In genomic region chr1:79640151-79640550, GRCm38 (mm10) we compare ENCODE assay signal across 8 mouse cellular contexts. TPM values are rescaled to one million over a fixed set of nuclear protein-coding genes. Genes with fewer than 3 reads are reported as not detected.
DNase-seq lines count a peak whose midpoint lies in the region.

No protein-coding gene starts in this region.

- peak; percentile 68 for DNase-seq in urinary bladder, postnatal 14 days (ENCODE audit: low spot score)
- no peak for DNase-seq in urinary bladder, adult 2 months (ENCODE audit: low spot score)
- DNase-seq in cerebellum, postnatal 4 days (ENCODE audit: low spot score in 2 of 2): peak; percentile 51 to 71
- peak; percentile 33 for DNase-seq in gastrocnemius, postnatal 14 days
- peak; percentile 67 for DNase-seq in layer of hippocampus, adult 11-12 months (ENCODE audit: low spot score)
- DNase-seq in lung, postnatal 4 days: peak; percentile 52 to 59
- DNase-seq in right cerebral cortex, postnatal 25 days: peak; percentile 63
- DNase-seq in thymus, postnatal 14 days: no peak

- intact Hi-C loops in gastrocnemius, postnatal 14 days (cut with DNase I; ENCODE audit: low total_unique reads): no loop called here

RNA-seq across cellular contexts. Expression of gene Ap1s3, which starts 31.6 kb away (rescaled TPM):
- polyA plus RNA-seq in urinary bladder, adult 2 months (2012; rRNA removed): 9.7 and 13.3 TPM in 2 replicates
- under 1 TPM in 1 of 2 experiments, not detected in 1; 0.16 TPM for total RNA-seq in gastrocnemius, postnatal 14 days (2021)

Comparison
In these comparisons a context has a peak if more than half of its experiments do, and no peak if none do; other contexts are left out.
1. DNase-seq: peak in urinary bladder, postnatal 14 days (single experiment), cerebellum, postnatal 4 days (2 of 2), gastrocnemius, postnatal 14 days (single experiment), layer of hippocampus, adult 11-12 months (single experiment), lung, postnatal 4 days (2 of 2) and right cerebral cortex, postnatal 25 days (single experiment); none in urinary bladder, adult 2 months (single experiment) and thymus, postnatal 14 days (single experiment).